In the genomic region with DNA sequence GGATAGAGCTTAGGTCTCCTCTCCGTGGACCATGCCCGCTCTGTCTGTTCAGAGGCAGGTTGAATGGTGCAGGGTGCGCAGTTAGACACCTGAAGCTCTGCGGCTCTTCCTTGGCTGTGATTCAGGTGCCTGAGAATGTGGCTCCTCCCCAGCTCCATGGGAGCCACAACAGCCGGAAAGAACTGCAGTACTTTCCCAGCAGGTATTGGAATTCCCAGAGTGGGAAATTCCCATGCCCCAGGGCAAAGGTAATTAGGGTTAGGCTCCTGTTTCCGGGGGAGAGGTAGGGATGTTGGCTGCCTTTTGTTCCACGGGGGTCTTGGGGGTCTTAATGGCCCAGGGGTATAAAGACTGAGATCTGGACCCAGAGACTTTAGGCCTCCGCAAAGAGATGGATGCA, we compare ENCODE assay signal across 29 mouse cellular contexts. TPM values are rescaled to one million over a fixed set of nuclear protein-coding genes. Genes with fewer than 3 reads are reported as not detected.
A peak's percentile ranks its signal among the peaks of the same experiment; 100 is the strongest.
DNase-seq lines count a peak whose midpoint lies in the region; ATAC-seq lines count a peak whose summit lies in the region.
"Had no signal": no experiment of that assay in that cellular context is flagged by ENCODE, and none has a peak within 500 bp of the region (broad histone marks: within the 10 kb centered on the region; RNA-seq: fewer than 3 reads in every experiment).

No protein-coding gene starts in this region.

- peaks cover 31% of the 10 kb centered on the region for H3K79me2 ChIP-seq in macrophage (ENCODE audit: inconsistent target)

- peak; percentile 88 for DNase-seq in heart, adult 11 months
- peak; percentile 9 for DNase-seq in CD4-positive helper T cell, adult 2 months (ENCODE audit: low read depth, low spot score)
- DNase-seq in R1 (ENCODE audit: low read depth, low spot score) = peak; percentile 73
- no peak for DNase-seq in T-cell, adult 2 months (ENCODE audit: low spot score)
- no peak for DNase-seq in natural killer cell, adult 2 months (ENCODE audit: low spot score in 2 of 2)
- DNase-seq: adrenal gland, adult 8-10 months; adrenal gland, postnatal 36 days; B cell, adult 2 months; cerebellum, adult 11 months; cerebellum, adult 8-10 months; cerebellum, postnatal 14 days; embryo, embryonic 11 days; gastrocnemius, adult 2 months; gastrocnemius, postnatal 25 days; heart, postnatal 10 days; heart, postnatal 4 days had no signal

- no peak for ATAC-seq in heart, embryonic 12.5 days (ENCODE audit: insufficient number of reproducible peaks, low FRiP score)
- ATAC-seq: forebrain, embryonic 14.5 days; hindbrain, embryonic 16.5 days had no signal

- peaks cover 82% of the 10 kb centered on the region for H3K27me3 ChIP-seq in heart, embryonic 12.5 days (replicated peaks)

- H3K4me2 ChIP-seq in heart, embryonic 12.5 days = no peak overlapping the region
- H3K4me2 ChIP-seq: embryonic facial prominence, embryonic 15.5 days; hindbrain, embryonic 12.5 days had no signal

- H3K4me3 ChIP-seq in heart, embryonic 12.5 days = no peak overlapping the region
- no peak overlapping the region for H3K4me3 ChIP-seq in macrophage (ENCODE audit: inconsistent target)
- H3K4me3 ChIP-seq: embryonic facial prominence, embryonic 15.5 days; erythroblast, embryonic 14.5 days; forebrain, embryonic 10.5 days; gastrocnemius, adult 2 months; hindbrain, embryonic 12.5 days had no signal

- H3K4me1 ChIP-seq in heart, embryonic 12.5 days (replicated peaks) = peaks cover 19% of the 10 kb centered on the region

- H3K9ac ChIP-seq in heart, embryonic 12.5 days = no peak overlapping the region
- H3K9ac ChIP-seq: embryonic facial prominence, embryonic 15.5 days; hindbrain, embryonic 12.5 days had no signal

- H3K27ac ChIP-seq in heart, embryonic 12.5 days (ENCODE audit: poor library complexity, severe bottlenecking) = no peak overlapping the region
- peak overlapping the region; percentile 99; the same call in 1 of the 2 replicates for H3K27ac ChIP-seq in macrophage
- H3K27ac ChIP-seq: embryonic facial prominence, embryonic 15.5 days; forebrain, embryonic 10.5 days; gastrocnemius, adult 2 months; hindbrain, embryonic 12.5 days had no signal

- no peaks in the 10 kb centered on the region for H3K9me3 ChIP-seq in heart, embryonic 12.5 days (replicated peaks)
- H3K9me3 ChIP-seq: embryonic facial prominence, embryonic 15.5 days; forebrain, embryonic 10.5 days; G1E; hindbrain, embryonic 12.5 days had no signal

- no peaks in the 10 kb centered on the region for H3K36me3 ChIP-seq in heart, embryonic 12.5 days
- H3K36me3 ChIP-seq in macrophage (ENCODE audit: inconsistent target) = peaks cover 7% of the 10 kb centered on the region; the same call in 1 of the 2 replicates
- H3K36me3 ChIP-seq: embryonic facial prominence, embryonic 15.5 days; forebrain, embryonic 10.5 days; G1E; hindbrain, embryonic 12.5 days had no signal

- 30% methylated on average over 8 of the region's 8 CpGs for WGBS in heart, embryonic 12.5 days
- 94% methylated on average over 8 of the region's 8 CpGs for WGBS in macrophage (ENCODE audit: missing documents)

RNA-seq across cellular contexts. Expression of a gene that starts 2.9 kb away (rescaled TPM):
- 0.12 TPM in 1 of 2 replicates, not detected in the other for polyA plus RNA-seq in heart, embryonic 12.5 days (2016; fragmentation: Nextera tagmentation; extraction: Ambion mirVana)
- total RNA-seq in macrophage (2018; cell fraction: chromatin; rRNA removed) = 1,000 to 10,000 TPM in 15 of 26 experiments, 100 to 1,000 TPM in 9, 10 to 100 TPM in 2; 27.3 to 2,224 (median 1,287) TPM
- total RNA-seq in macrophage (2018; cell fraction: cytosol; rRNA removed) = 1,000 to 10,000 TPM in 16 of 26 experiments, 100 to 1,000 TPM in 8, 10 to 100 TPM in 2; 22.6 to 7,596 (median 1,327) TPM
- 1,000 to 10,000 TPM in 20 of 26 experiments, 100 to 1,000 TPM in 5, 10 to 100 TPM in 1; 37.9 to 6,771 (median 3,087) TPM for total RNA-seq in macrophage (2018; cell fraction: nucleus; rRNA removed)
- polyA plus RNA-seq in macrophage (2018) = 20.0 to 57.4 TPM (median 38.0 TPM) in 3 replicates
- total RNA-seq: gastrocnemius, adult 2 months had no signal
- polyA plus RNA-seq: embryonic facial prominence, embryonic 11.5 days; forebrain, embryonic 14.5 days; heart, embryonic 14.5 days; hindbrain, embryonic 16.5 days had no signal

RNA-seq across cellular contexts. Expression of a gene that starts 4.7 kb away (rescaled TPM):
- polyA plus RNA-seq in heart, embryonic 12.5 days (2016; fragmentation: Nextera tagmentation; extraction: Ambion mirVana) = 0.14 and 0.31 TPM in 2 replicates
- total RNA-seq in macrophage (2018; cell fraction: chromatin; rRNA removed) = 1 to 10 TPM in 14 of 26 experiments, under 1 TPM in 6, not detected in 6; 0.62 to 2.6 (median 1.3) TPM
- total RNA-seq in macrophage (2018; cell fraction: cytosol; rRNA removed) = 1 to 10 TPM in 10 of 26 experiments, under 1 TPM in 16; 0.23 to 2.1 (median 0.84) TPM
- 1 to 10 TPM in 16 of 26 experiments, under 1 TPM in 8, not detected in 2; 0.70 to 3.0 (median 1.2) TPM for total RNA-seq in macrophage (2018; cell fraction: nucleus; rRNA removed)
- 0.33 to 0.50 TPM (median 0.48 TPM) in 3 replicates for polyA plus RNA-seq in macrophage (2018)
- total RNA-seq: gastrocnemius, adult 2 months; gastrocnemius, postnatal 25 days had no signal

RNA-seq across cellular contexts. Expression of a gene that starts 6.2 kb away (rescaled TPM):
- polyA plus RNA-seq in heart, embryonic 12.5 days (2016; fragmentation: Nextera tagmentation; extraction: Ambion mirVana) = not detected in 2 replicates
- total RNA-seq in macrophage (2018; cell fraction: chromatin; rRNA removed) = 1 to 10 TPM in 3 of 26 experiments, under 1 TPM in 4, not detected in 19; 0.69 to 1.6 (median 0.75) TPM
- under 1 TPM in 14 of 26 experiments, not detected in 12; 0.10 to 0.65 (median 0.20) TPM for total RNA-seq in macrophage (2018; cell fraction: cytosol; rRNA removed)
- 1 to 10 TPM in 7 of 26 experiments, under 1 TPM in 12, not detected in 7; 0.39 to 2.6 (median 0.79) TPM for total RNA-seq in macrophage (2018; cell fraction: nucleus; rRNA removed)
- polyA plus RNA-seq in macrophage (2018) = not detected in 3 replicates
- total RNA-seq: common myeloid progenitor, adult 5-6 weeks; G1E; granulocyte monocyte progenitor cell, adult 5-6 weeks had no signal
- polyA plus RNA-seq: embryonic facial prominence, embryonic 11.5 days; forebrain, embryonic 10.5 days; G1E; heart, embryonic 14.5 days; hindbrain, embryonic 12.5 days had no signal

RNA-seq across cellular contexts. Expression of a gene that starts 10.7 kb away (rescaled TPM):
- polyA plus RNA-seq in heart, embryonic 12.5 days (2016; fragmentation: Nextera tagmentation; extraction: Ambion mirVana) = 3.3 and 5.2 TPM in 2 replicates
- 100 to 1,000 TPM in 3 of 26 experiments, 10 to 100 TPM in 17, 1 to 10 TPM in 6; 7.2 to 129 (median 31.9) TPM for total RNA-seq in macrophage (2018; cell fraction: chromatin; rRNA removed)
- 1,000 to 10,000 TPM in 13 of 26 experiments, 100 to 1,000 TPM in 13; 409 to 1,694 (median 933) TPM for total RNA-seq in macrophage (2018; cell fraction: cytosol; rRNA removed)
- total RNA-seq in macrophage (2018; cell fraction: nucleus; rRNA removed) = 100 to 1,000 TPM in 15 of 26 experiments, 10 to 100 TPM in 11; 34.2 to 556 (median 207) TPM
- polyA plus RNA-seq in macrophage (2018) = 322 to 615 TPM (median 449 TPM) in 3 replicates
- polyA plus RNA-seq: erythroblast, embryonic 14.5 days had no signal

RNA-seq across cellular contexts. Expression of a gene that starts 21.7 kb away (rescaled TPM):
- polyA plus RNA-seq in heart, embryonic 12.5 days (2016; fragmentation: Nextera tagmentation; extraction: Ambion mirVana) = 0.55 TPM in 1 of 2 replicates, not detected in the other
- total RNA-seq in macrophage (2018; cell fraction: chromatin; rRNA removed) = 10 to 100 TPM in 3 of 26 experiments, 1 to 10 TPM in 12, not detected in 11; 2.4 to 18.5 (median 7.6) TPM
- 1 to 10 TPM in 11 of 26 experiments, under 1 TPM in 7, not detected in 8; 0.51 to 4.6 (median 1.3) TPM for total RNA-seq in macrophage (2018; cell fraction: cytosol; rRNA removed)
- total RNA-seq in macrophage (2018; cell fraction: nucleus; rRNA removed) = 10 to 100 TPM in 7 of 26 experiments, 1 to 10 TPM in 14, not detected in 5; 1.2 to 30.6 (median 7.2) TPM
- polyA plus RNA-seq in macrophage (2018) = not detected in 3 replicates
- total RNA-seq: adrenal gland, adult 8-10 months; adrenal gland, postnatal 36 days; common myeloid progenitor, adult 5-6 weeks; gastrocnemius, adult 2 months had no signal
- polyA plus RNA-seq: embryonic facial prominence, embryonic 11.5 days; erythroblast, embryonic 14.5 days; forebrain, embryonic 10.5 days; forebrain, embryonic 14.5 days; G1E; heart, embryonic 14.5 days had no signal

Comparison
In these comparisons a context has a peak if more than half of its experiments do, and no peak if none do; other contexts are left out.
1. DNase-seq: peak in heart, adult 11 months (single experiment), CD4-positive helper T cell, adult 2 months (single experiment) and R1 (single experiment); none in T-cell, adult 2 months (single experiment) and natural killer cell, adult 2 months (0 of 2).
2. RNA of a gene that starts 2.9 kb away (polyA plus RNA-seq): 20.0 to 57.4 TPM in macrophage; 0.12 TPM in heart, embryonic 12.5 days; every median in the first group is over 10 times any median in the second.